Mouse (Mus musculus) ES-E14 (cell line): ENCODE data around the gene Stkld1.

ENCODE experiments used
- MAFK ChIP-seq: IDR thresholded peaks from 2 replicates; pipeline ENCODE4 v1.6.1; 2014; ENCODE audit warnings: mild to moderate bottlenecking, low read depth, low read length, inconsistent platforms; ENCODE audit not compliant: insufficient read depth
- ZNF384 ChIP-seq: IDR thresholded peaks from 2 replicates; pipeline ENCODE4 v1.6.1; 2012; ENCODE audit warnings: low read depth, low read length, inconsistent platforms

DNA sequence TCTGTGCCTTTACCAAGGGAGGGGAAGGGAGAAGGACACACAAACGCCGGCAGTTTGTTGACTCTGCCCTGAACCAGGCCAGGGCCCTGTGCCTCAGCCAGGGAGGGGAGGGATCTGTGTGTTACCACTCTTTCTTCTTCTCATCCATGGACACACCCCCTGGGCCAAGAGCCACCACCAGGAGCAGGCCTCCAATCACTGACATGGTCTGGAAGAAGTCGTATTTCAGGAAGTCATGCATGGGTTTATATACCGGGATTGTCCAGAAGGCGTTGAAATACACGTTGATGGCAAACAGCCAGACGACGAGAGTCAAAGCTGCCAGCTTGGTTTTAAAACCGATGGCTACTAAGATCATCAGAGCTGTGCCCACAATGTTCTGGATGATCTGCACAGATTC lies 12.1 kb upstream of the Stkld1 start:
- no peak for TF ChIP-seq ZNF384
- TF ChIP-seq MAFK: no peak
